8 mouse cellular contexts compared by ENCODE assay signal in the genomic region with DNA sequence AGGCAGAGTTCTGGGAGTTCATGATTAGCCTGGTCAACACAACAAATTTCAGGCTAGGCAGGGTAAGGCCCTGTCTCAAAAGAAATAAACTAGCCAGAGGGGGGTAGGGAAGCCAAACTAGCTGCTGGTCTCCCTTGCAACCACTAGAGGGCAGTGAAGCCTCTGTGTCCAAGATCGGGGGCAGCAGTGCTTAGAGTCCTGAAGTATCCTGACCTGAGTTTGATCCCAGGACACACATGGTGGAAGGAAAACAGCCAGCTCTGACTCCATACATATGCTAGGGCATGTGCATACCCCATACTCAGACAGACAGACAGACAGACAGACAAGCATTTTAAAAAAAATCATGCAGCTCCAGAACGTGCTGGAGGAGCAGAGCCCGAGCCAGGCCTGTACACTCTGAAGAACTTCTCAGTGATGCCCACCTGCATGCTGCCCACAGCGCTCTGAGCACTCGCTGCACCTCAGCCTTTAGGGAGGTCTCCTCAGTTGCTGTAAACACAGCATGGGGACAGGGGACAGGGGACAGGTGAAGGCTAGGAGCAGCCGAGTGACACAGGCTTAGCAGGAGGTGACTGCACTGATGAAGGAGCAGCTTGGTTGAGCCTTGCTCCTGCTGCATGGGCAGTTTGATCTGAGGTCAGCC. TPM values are rescaled to one million over a fixed set of nuclear protein-coding genes. Genes with fewer than 3 reads are reported as not detected.
A peak's percentile ranks its signal among the peaks of the same experiment; 100 is the strongest.
DNase-seq lines count a peak whose midpoint lies in the region; ATAC-seq and TF ChIP-seq lines count a peak whose summit lies in the region.

No protein-coding gene starts in this region.

- H3K4me2 ChIP-seq in forebrain, embryonic 13.5 days: no peak overlapping the region
- no peak overlapping the region for H3K4me2 ChIP-seq in hindbrain, postnatal 0 days (ENCODE audit: low read depth, low read length)
- no peak overlapping the region for H3K4me2 ChIP-seq in liver, embryonic 14.5 days (ENCODE audit: low read depth)

- peak; percentile 32 for DNase-seq in urinary bladder, postnatal 14 days (ENCODE audit: low spot score)
- DNase-seq in urinary bladder, adult 18-20 months (ENCODE audit: low spot score in 2 of 2): no peak
- DNase-seq in c-Kit-positive CD71-positive TER-119-negative erythroid progenitor cells, embryonic 14.5 days (ENCODE audit: low read depth): peak; percentile 43
- DNase-seq in hindbrain, postnatal 0 days (ENCODE audit: low spot score): peak; percentile 75
- peak in 1 of 3 experiments; percentile 45 for DNase-seq in liver, embryonic 14.5 days (ENCODE audit: low read depth in 3 of 3, low spot score in 3 of 3)
- DNase-seq in testis, postnatal 10 days (ENCODE audit: low spot score): no peak

- no peak overlapping the region for H3K9ac ChIP-seq in forebrain, embryonic 13.5 days
- H3K9ac ChIP-seq in hindbrain, postnatal 0 days (replicated peaks; ENCODE audit: low read length): no peak overlapping the region
- no peak overlapping the region for H3K9ac ChIP-seq in liver, embryonic 14.5 days (replicated peaks)

- TF ChIP-seq EP300 in liver, embryonic 14.5 days (IDR thresholded peaks at IDR 0.05; ENCODE audit: low read depth): no peak

- 68% methylated on average over 6 of the region's 6 CpGs for WGBS in forebrain, embryonic 13.5 days
- WGBS in hindbrain, postnatal 0 days: 63% methylated on average over 6 of the region's 6 CpGs
- 64% methylated on average over 6 of the region's 6 CpGs for WGBS in liver, embryonic 14.5 days (ENCODE audit: insufficient replicate concordance)

- peak; percentile 91 for TF ChIP-seq CTCF in hindbrain, postnatal 0 days (IDR thresholded peaks at IDR 0.05; ENCODE audit: low read depth)
- TF ChIP-seq CTCF in liver, embryonic 14.5 days (IDR thresholded peaks at IDR 0.05; ENCODE audit: low read depth): peak; percentile 97

- no peak overlapping the region for H3K27ac ChIP-seq in forebrain, embryonic 13.5 days
- H3K27ac ChIP-seq in hindbrain, postnatal 0 days: no peak overlapping the region
- H3K27ac ChIP-seq in liver, embryonic 14.5 days: no peak overlapping the region

- H3K4me1 ChIP-seq in forebrain, embryonic 13.5 days: no peaks in the 10 kb centered on the region
- no peaks in the 10 kb centered on the region for H3K4me1 ChIP-seq in hindbrain, postnatal 0 days (ENCODE audit: insufficient read depth, low read length)
- no peaks in the 10 kb centered on the region; a peak in 1 of 4 replicates for H3K4me1 ChIP-seq in liver, embryonic 14.5 days (replicated peaks; ENCODE audit: control insufficient read depth in 2 of 2, insufficient read depth in 2 of 2, low read length in 1 of 2)

- H3K9me3 ChIP-seq in forebrain, embryonic 13.5 days (replicated peaks): no peaks in the 10 kb centered on the region
- H3K9me3 ChIP-seq in hindbrain, postnatal 0 days (ENCODE audit: low read length): no peaks in the 10 kb centered on the region
- no peaks in the 10 kb centered on the region for H3K9me3 ChIP-seq in liver, embryonic 14.5 days (ENCODE audit: control insufficient read depth, low read length)

- H3K4me3 ChIP-seq in forebrain, embryonic 13.5 days: no peak overlapping the region
- no peak overlapping the region for H3K4me3 ChIP-seq in hindbrain, postnatal 0 days (ENCODE audit: low read length)
- H3K4me3 ChIP-seq in liver, embryonic 14.5 days (ENCODE audit: insufficient read depth in 1 of 2, low read depth in 2 of 2, low read length in 2 of 2): no peak overlapping the region

- no peaks in the 10 kb centered on the region for H3K27me3 ChIP-seq in forebrain, embryonic 13.5 days
- H3K27me3 ChIP-seq in hindbrain, postnatal 0 days (ENCODE audit: insufficient read depth, low read length): no peaks in the 10 kb centered on the region
- H3K27me3 ChIP-seq in liver, embryonic 14.5 days (ENCODE audit: control insufficient read depth, insufficient read depth, low read length): no peaks in the 10 kb centered on the region

- peak; percentile 62; the same call in 1 of the 2 replicates for ATAC-seq in forebrain, embryonic 13.5 days
- ATAC-seq in hindbrain, postnatal 0 days: peak; percentile 35
- 0 out of 2 replicates have a peak, but pooled peaks have one; percentile 32 for ATAC-seq in liver, embryonic 14.5 days (ENCODE audit: insufficient read depth)
- ATAC-seq in neutrophil, adult 5-6 weeks (ENCODE audit: extremely low read depth, insufficient number of reproducible peaks, low FRiP score, poor library complexity, severe bottlenecking): peak; percentile 47; the same call in 1 of the 2 replicates

- H3K36me3 ChIP-seq in forebrain, embryonic 13.5 days (ENCODE audit: poor library complexity, severe bottlenecking): peaks cover 16% of the 10 kb centered on the region
- H3K36me3 ChIP-seq in hindbrain, postnatal 0 days (ENCODE audit: insufficient read depth, low read length): peaks cover 21% of the 10 kb centered on the region
- peaks cover 5% of the 10 kb centered on the region; the same call in 1 of the 2 replicates for H3K36me3 ChIP-seq in liver, embryonic 14.5 days (replicated peaks; ENCODE audit: control insufficient read depth, insufficient read depth, low read depth)

RNA-seq across cellular contexts. Expression of a gene that starts 18.3 kb away (rescaled TPM):
- 16.9 and 21.2 TPM in 2 replicates for polyA plus RNA-seq in forebrain, embryonic 13.5 days (2015; fragmentation: Nextera tagmentation; extraction: Ambion mirVana)
- total RNA-seq in hindbrain, postnatal 0 days (2014; rRNA removed): 34.3 and 43.6 TPM in 2 replicates
- polyA plus RNA-seq in hindbrain, postnatal 0 days (2015; fragmentation: Nextera tagmentation; extraction: Ambion mirVana): 41.5 and 44.3 TPM in 2 replicates
- polyA plus RNA-seq in liver, embryonic 14.5 days (2012; rRNA removed): 14.5 and 16.2 TPM in 2 replicates
- polyA plus RNA-seq in liver, embryonic 14.5 days (2014; fragmentation: Nextera tagmentation; extraction: Ambion mirVana): 25.6 and 26.1 TPM in 2 replicates
- 48.6 and 57.5 TPM in 2 replicates for total RNA-seq in neutrophil, adult 5-6 weeks (2017)

Comparison
In these comparisons a context has a peak if more than half of its experiments do, and no peak if none do; other contexts are left out.
1. DNase-seq: peak in urinary bladder, postnatal 14 days (single experiment), c-Kit-positive CD71-positive TER-119-negative erythroid progenitor cells, embryonic 14.5 days (single experiment) and hindbrain, postnatal 0 days (single experiment); none in urinary bladder, adult 18-20 months (0 of 2) and testis, postnatal 10 days (single experiment).
2. Peak in every context shown above with its lines, with median percentiles within 50 percentile points of each other: ATAC-seq.